Mouse (Mus musculus): ENCODE results near the gene Arf5.

Gene Arf5

GRCm38 (mm10) chr6:28428290-28428689, 4.9 kb downstream of the Arf5 start, which contains the start of gene Gcc1:
Gcc1 (minus strand) TSS chr6:28428390.
- ATAC-seq (ENCODE audit: low TSS enrichment): no peak

GRCm38 (mm10) chr6:28429870-28430269, 6.5 kb downstream of the Arf5 start:
- ATAC-seq (ENCODE audit: low TSS enrichment): no peak

- no peak for ATAC-seq (ENCODE audit: low TSS enrichment)
Measured at GRCm38 (mm10) chr6:28430795-28431537, 7.6 kb downstream of the Arf5 start.

- no peak for ATAC-seq (ENCODE audit: low TSS enrichment)
Measured at GRCm38 (mm10) chr6:28431538-28431855, 8.1 kb downstream of the Arf5 start.

GRCm38 (mm10) chr6:28447937-28448336, 24.6 kb downstream of the Arf5 start:
- ATAC-seq (ENCODE audit: low TSS enrichment): peak; percentile 57

- ATAC-seq (ENCODE audit: low TSS enrichment): no peak
Measured at GRCm38 (mm10) chr6:28449253-28449652, 25.9 kb downstream of the Arf5 start, which contains the start of gene Pax4. Pax4 (minus strand) TSS chr6:28449353.

GRCm38 (mm10) chr6:28450481-28450880, 27.1 kb downstream of the Arf5 start:
- ATAC-seq (ENCODE audit: low TSS enrichment): no peak

- ATAC-seq (ENCODE audit: low TSS enrichment): no peak
Measured at GRCm38 (mm10) chr6:28450977-28451376, 27.6 kb downstream of the Arf5 start.

GRCm38 (mm10) chr6:28459221-28459668, 35.9 kb downstream of the Arf5 start:
- no peak for ATAC-seq (ENCODE audit: low TSS enrichment)

- ATAC-seq (ENCODE audit: low TSS enrichment): peak; percentile 98
Measured at GRCm38 (mm10) chr6:28460534-28460933, 37.2 kb downstream of the Arf5 start.

- ATAC-seq (ENCODE audit: low TSS enrichment): no peak
Measured at GRCm38 (mm10) chr6:28464630-28465029, 41.3 kb downstream of the Arf5 start.

- no peak for ATAC-seq (ENCODE audit: low TSS enrichment)
Measured at GRCm38 (mm10) chr6:28470017-28470602, 46.8 kb downstream of the Arf5 start.

GRCm38 (mm10) chr6:28470621-28471020, 47.3 kb downstream of the Arf5 start:
- ATAC-seq (ENCODE audit: low TSS enrichment): no peak

- ATAC-seq (ENCODE audit: low TSS enrichment): no peak
Measured at GRCm38 (mm10) chr6:28471284-28472035, 48.1 kb downstream of the Arf5 start.

GRCm38 (mm10) chr6:28474211-28474610, 50.9 kb downstream of the Arf5 start:
- no peak for ATAC-seq (ENCODE audit: low TSS enrichment)

GRCm38 (mm10) chr6:28474839-28475238, 51.5 kb downstream of the Arf5 start, which contains the start of gene Snd1:
Snd1 (plus strand) TSS chr6:28475139.
- ATAC-seq (ENCODE audit: low TSS enrichment): no peak
